Mouse (Mus musculus): ENCODE results near the gene Vegfd. TPM values are rescaled to one million over a fixed set of nuclear protein-coding genes. Genes with fewer than 3 reads are reported as not detected.

Gene Vegfd
- total and polyA plus RNA-seq, 2 experiments from 2014 or later = 0.29 TPM; not detected in 1

DNA sequence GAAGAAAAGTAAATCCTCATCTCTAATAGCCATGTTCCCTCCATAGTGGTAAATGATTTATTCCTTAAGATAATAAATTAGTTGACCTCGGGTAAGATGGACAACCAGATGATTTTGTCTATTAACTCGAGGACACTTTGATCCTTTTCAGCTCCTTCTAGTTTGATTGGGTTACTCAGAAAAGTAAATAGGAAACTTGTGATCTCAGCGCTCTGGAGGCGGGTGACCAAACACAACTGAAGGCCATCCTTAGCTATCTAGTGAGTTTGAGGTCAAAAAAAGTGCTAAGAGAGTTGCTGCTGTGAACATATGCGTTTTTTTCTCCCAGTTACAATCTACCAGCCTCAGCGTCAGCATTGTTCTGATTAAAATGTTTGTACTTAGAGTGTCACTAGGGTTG lies 57.4 kb downstream of the Vegfd start:
- Histone ChIP-seq H3K4me1 (ENCODE audit: insufficient read depth, low read length) (no peaks in the 10 kb centered on the region), H3K27ac (no peak overlapping the region), H3K9ac (replicated peaks; ENCODE audit: low read length) (no peak overlapping the region), H3K4me2 (ENCODE audit: low read depth, low read length) (no peak overlapping the region), H3K27me3 (ENCODE audit: insufficient read depth, low read length) (no peaks in the 10 kb centered on the region), H3K4me3 (ENCODE audit: low read length) (no peak overlapping the region), H3K36me3 (ENCODE audit: insufficient read depth, low read length) (no peaks in the 10 kb centered on the region; the same call in 1 of the 2 replicates), H3K9me3 (ENCODE audit: low read length) (no peaks in the 10 kb centered on the region)
- DNase-seq (ENCODE audit: low spot score) = no peak
- 85% methylated on average over 6 of the region's 6 CpGs for WGBS
- no peak for TF ChIP-seq CTCF (IDR thresholded peaks at IDR 0.05; ENCODE audit: low read depth)
- ATAC-seq = no peak

- Histone ChIP-seq H3K27me3 (ENCODE audit: insufficient read depth, low read length) (no peaks in the 10 kb centered on the region), H3K9me3 (ENCODE audit: low read length) (no peaks in the 10 kb centered on the region), H3K27ac (no peak overlapping the region), H3K4me2 (ENCODE audit: low read depth, low read length) (no peak overlapping the region), H3K4me3 (ENCODE audit: low read length) (no peak overlapping the region), H3K9ac (replicated peaks; ENCODE audit: low read length) (no peak overlapping the region), H3K4me1 (ENCODE audit: insufficient read depth, low read length) (no peaks in the 10 kb centered on the region), H3K36me3 (ENCODE audit: insufficient read depth, low read length) (no peaks in the 10 kb centered on the region; the same call in 1 of the 2 replicates)
- DNase-seq (ENCODE audit: low spot score) = no peak
- no peak for TF ChIP-seq CTCF (IDR thresholded peaks at IDR 0.05; ENCODE audit: low read depth)
- WGBS = 93% methylated on average over 2 of the region's 2 CpGs
- ATAC-seq = no peak
Observed at GRCm38 (mm10) chrX:164431133-164431532, 58.0 kb downstream of the Vegfd start.

DNA sequence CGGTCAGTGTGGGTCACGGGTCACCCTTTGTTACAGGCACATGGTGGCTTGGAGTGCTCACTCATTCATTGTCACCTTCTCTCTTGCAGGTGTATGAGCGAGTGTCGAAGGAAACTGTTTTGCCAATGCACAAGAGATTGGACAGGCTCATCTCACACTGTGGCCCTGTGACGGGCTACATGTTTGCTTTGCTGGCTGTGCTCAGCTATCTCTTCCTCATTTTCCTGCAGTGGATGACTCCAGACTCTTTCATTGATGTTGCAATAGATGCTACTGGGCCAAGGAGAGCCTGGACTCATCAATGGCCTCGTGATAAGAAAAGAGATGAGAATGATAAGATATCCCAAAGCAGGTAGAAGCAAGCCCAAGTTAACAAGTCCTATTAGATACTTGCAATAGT lies 58.4 kb downstream of the Vegfd start:
- H3K27me3 ChIP-seq (ENCODE audit: insufficient read depth, low read length) = no peaks in the 10 kb centered on the region
- ATAC-seq (no peak), DNase-seq (ENCODE audit: low spot score) (no peak)
- no peak overlapping the region for H3K4me2 ChIP-seq (ENCODE audit: low read depth, low read length)
- H3K36me3 ChIP-seq (ENCODE audit: insufficient read depth, low read length) = no peaks in the 10 kb centered on the region; the same call in 1 of the 2 replicates
- H3K9me3 ChIP-seq (ENCODE audit: low read length) = no peaks in the 10 kb centered on the region
- 90% methylated on average over 6 of the region's 6 CpGs for WGBS
- no peak overlapping the region for H3K4me3 ChIP-seq (ENCODE audit: low read length)
- H3K27ac ChIP-seq = no peak overlapping the region
- H3K4me1 ChIP-seq (ENCODE audit: insufficient read depth, low read length) = no peaks in the 10 kb centered on the region
- no peak overlapping the region for H3K9ac ChIP-seq (replicated peaks; ENCODE audit: low read length)
- TF ChIP-seq CTCF (IDR thresholded peaks at IDR 0.05; ENCODE audit: low read depth) = no peak

DNA sequence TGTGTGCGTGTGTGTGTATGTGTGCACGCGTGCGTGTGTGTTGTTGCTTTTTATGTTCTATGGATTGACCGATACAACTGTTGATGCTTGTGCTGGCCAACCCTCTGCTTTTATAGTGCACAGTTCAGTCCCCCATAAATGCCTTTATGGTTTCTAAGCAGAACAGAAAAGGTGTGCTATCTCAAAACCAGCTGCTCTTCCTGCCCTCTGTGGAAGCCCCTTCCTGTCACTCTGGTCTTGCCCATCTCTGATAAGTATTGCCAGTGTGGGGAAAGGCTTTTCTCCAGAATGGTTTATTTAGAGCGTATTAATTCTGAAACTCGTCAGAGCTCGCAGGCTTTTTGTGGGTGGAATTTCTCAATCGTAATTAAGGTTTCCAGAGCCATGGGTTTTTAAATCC lies 59.5 kb downstream of the Vegfd start:
- Histone ChIP-seq H3K4me2 (ENCODE audit: low read depth, low read length) (no peak overlapping the region), H3K9ac (replicated peaks; ENCODE audit: low read length) (no peak overlapping the region), H3K4me1 (ENCODE audit: insufficient read depth, low read length) (no peaks in the 10 kb centered on the region), H3K27ac (no peak overlapping the region), H3K4me3 (ENCODE audit: low read length) (no peak overlapping the region), H3K9me3 (ENCODE audit: low read length) (no peaks in the 10 kb centered on the region), H3K36me3 (ENCODE audit: insufficient read depth, low read length) (no peaks in the 10 kb centered on the region; the same call in 1 of the 2 replicates), H3K27me3 (ENCODE audit: insufficient read depth, low read length) (no peaks in the 10 kb centered on the region)
- 97% methylated on average over 9 of the region's 9 CpGs for WGBS
- ATAC-seq = no peak
- no peak for DNase-seq (ENCODE audit: low spot score)
- no peak for TF ChIP-seq CTCF (IDR thresholded peaks at IDR 0.05; ENCODE audit: low read depth)

GRCm38 (mm10) chrX:164436709-164437108 lies 63.5 kb downstream of the Vegfd start, which contains the start of gene Asb11:
Gene Asb11 (plus strand): TSS chrX:164436994.
- Histone ChIP-seq H3K4me3 (ENCODE audit: low read length) (no peak within 1 kb of the TSS), H3K36me3 (ENCODE audit: insufficient read depth, low read length) (no peaks in the 10 kb centered on the region; the same call in 1 of the 2 replicates), H3K9ac (replicated peaks; ENCODE audit: low read length) (no peak within 1 kb of the TSS), H3K27ac (no peak within 1 kb of the TSS), H3K4me1 (ENCODE audit: insufficient read depth, low read length) (no peaks in the 10 kb centered on the region), H3K9me3 (ENCODE audit: low read length) (no peaks in the 10 kb centered on the region), H3K4me2 (ENCODE audit: low read depth, low read length) (no peak within 1 kb of the TSS), H3K27me3 (ENCODE audit: insufficient read depth, low read length) (no peaks in the 10 kb centered on the region)
- no peak for DNase-seq (ENCODE audit: low spot score)
- 76% methylated on average over 8 of the region's 8 CpGs for WGBS
- TF ChIP-seq CTCF (IDR thresholded peaks at IDR 0.05; ENCODE audit: low read depth) = no peak
- no peak for ATAC-seq

DNA sequence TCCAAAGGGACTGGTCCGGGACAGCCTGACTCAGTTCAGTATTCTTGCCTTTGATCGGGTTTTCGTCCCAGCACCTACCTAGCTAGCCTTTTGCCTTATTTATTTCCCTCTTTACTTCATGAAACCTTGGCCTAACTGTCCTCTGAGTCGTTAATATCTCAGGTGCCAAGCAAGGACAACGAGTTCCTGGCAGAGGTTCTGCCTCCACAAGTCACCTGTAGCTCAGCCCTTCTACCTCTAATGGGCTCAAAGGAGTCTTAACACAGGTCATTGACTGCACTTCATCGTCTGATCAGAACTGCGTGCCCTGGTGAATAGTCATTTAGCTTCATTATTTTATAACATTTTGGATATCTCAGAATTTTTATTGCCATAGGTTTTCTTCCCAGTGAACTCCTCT lies 66.3 kb downstream of the Vegfd start:
- DNase-seq (ENCODE audit: low spot score) = no peak
- Histone ChIP-seq H3K4me1 (ENCODE audit: insufficient read depth, low read length) (no peaks in the 10 kb centered on the region), H3K27ac (no peak overlapping the region), H3K9me3 (ENCODE audit: low read length) (no peaks in the 10 kb centered on the region), H3K27me3 (ENCODE audit: insufficient read depth, low read length) (no peaks in the 10 kb centered on the region), H3K4me2 (ENCODE audit: low read depth, low read length) (no peak overlapping the region), H3K4me3 (ENCODE audit: low read length) (no peak overlapping the region), H3K9ac (replicated peaks; ENCODE audit: low read length) (no peak overlapping the region), H3K36me3 (ENCODE audit: insufficient read depth, low read length) (no peaks in the 10 kb centered on the region)
- no peak for ATAC-seq
- WGBS = 86% methylated on average over 7 of the region's 7 CpGs
- no peak for TF ChIP-seq CTCF (IDR thresholded peaks at IDR 0.05; ENCODE audit: low read depth)

DNA sequence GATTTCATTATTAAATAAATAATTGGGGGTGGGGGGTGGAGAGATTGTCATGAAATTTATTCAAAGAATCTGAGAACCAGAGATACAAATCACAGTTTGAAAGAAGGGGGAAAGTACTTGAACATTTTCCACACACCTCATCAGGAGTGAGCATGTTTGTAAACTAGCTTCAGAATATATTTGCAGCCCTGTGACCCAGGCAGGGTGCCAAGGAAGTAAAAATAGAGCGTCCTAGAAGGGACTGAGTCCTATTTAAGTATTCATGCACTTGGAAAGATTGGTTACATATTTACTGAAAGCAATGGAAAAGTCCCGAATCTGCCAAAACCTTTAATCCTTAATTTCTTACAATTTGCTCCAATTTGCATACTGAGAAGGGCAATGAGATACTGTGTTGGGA lies 67.0 kb downstream of the Vegfd start:
- no peaks in the 10 kb centered on the region for H3K36me3 ChIP-seq (ENCODE audit: insufficient read depth, low read length)
- no peaks in the 10 kb centered on the region for H3K4me1 ChIP-seq (ENCODE audit: insufficient read depth, low read length)
- H3K27ac ChIP-seq = no peak overlapping the region
- no peak for TF ChIP-seq CTCF (IDR thresholded peaks at IDR 0.05; ENCODE audit: low read depth)
- no peak overlapping the region for H3K9ac ChIP-seq (replicated peaks; ENCODE audit: low read length)
- H3K27me3 ChIP-seq (ENCODE audit: insufficient read depth, low read length) = no peaks in the 10 kb centered on the region
- no peaks in the 10 kb centered on the region for H3K9me3 ChIP-seq (ENCODE audit: low read length)
- 53% methylated on average over 2 of the region's 2 CpGs for WGBS
- no peak for ATAC-seq
- no peak for DNase-seq (ENCODE audit: low spot score)
- H3K4me3 ChIP-seq (ENCODE audit: low read length) = no peak overlapping the region
- H3K4me2 ChIP-seq (ENCODE audit: low read depth, low read length) = no peak overlapping the region

All from hindbrain, postnatal 0 days (tissue).